Mouse (Mus musculus) myocyte (in vitro differentiated cells): Measurements from ENCODE around the gene 9930021J03Rik. TPM values are rescaled to one million over a fixed set of nuclear protein-coding genes. Genes with fewer than 3 reads are reported as not detected.

Experiments
- H3K27me3 ChIP-seq: one replicate; pipeline ENCODE4 v1.6.1; 2011; ENCODE audit not compliant: control insufficient read depth, insufficient read depth, insufficient read length
- H3K36me3 ChIP-seq: one replicate; pipeline ENCODE4 v1.6.1; 2011; ENCODE audit not compliant: control insufficient read depth, insufficient read depth
- H3K4me2 ChIP-seq: one replicate; pipeline ENCODE4 v1.6.1; 2011; ENCODE audit warnings: low read depth, control low read depth
- H3K4me3 ChIP-seq: one replicate; pipeline ENCODE4 v1.5.1; 2011; ENCODE audit warnings: mild to moderate bottlenecking, control low read depth, moderate library complexity
- H3K79me2 ChIP-seq: one replicate; pipeline ENCODE4 v1.6.1; 2011; ENCODE audit not compliant: control insufficient read depth, insufficient read depth
- H3ac ChIP-seq: one replicate; pipeline ENCODE4 v1.6.1; 2011; ENCODE audit not compliant: control insufficient read depth, insufficient read length
- CEBPB ChIP-seq: IDR thresholded peaks from 2 replicates; pipeline ENCODE4 v1.6.1; 2011; ENCODE audit warnings: mild to moderate bottlenecking, moderate library complexity; ENCODE audit not compliant: poor library complexity, insufficient read depth, severe bottlenecking
- E2F4 ChIP-seq: IDR thresholded peaks from one replicate; pipeline ENCODE4 v1.6.1; 2011; ENCODE audit warnings: mild to moderate bottlenecking, control low read depth, moderate library complexity; ENCODE audit not compliant: insufficient read depth
- MAX ChIP-seq: IDR thresholded peaks from one replicate; pipeline ENCODE4 v1.6.1; 2011; ENCODE audit warnings: low read depth, mild to moderate bottlenecking, control low read depth
- MYOD1 ChIP-seq, 3 experiments: IDR thresholded peaks; one replicate each; pipeline ENCODE4 v1.6.1; 2011; ENCODE audit warnings: control low read depth in 2 of 3, low read depth in 2 of 3, mild to moderate bottlenecking in 2 of 3, moderate library complexity in 1 of 3; ENCODE audit not compliant: insufficient read length in 2 of 3, control insufficient read depth in 1 of 3
- MYOG ChIP-seq, 3 experiments: IDR thresholded peaks; one replicate each; pipeline ENCODE4 v1.6.1; 2011; ENCODE audit warnings: control low read depth in 2 of 3, low read depth in 2 of 3, mild to moderate bottlenecking in 2 of 3; ENCODE audit not compliant: insufficient read length in 2 of 3, control insufficient read depth in 1 of 3, insufficient read depth in 1 of 3
- POLR2A ChIP-seq: IDR thresholded peaks from one replicate; pipeline ENCODE4 v1.6.1; 2011; ENCODE audit warnings: low read depth, mild to moderate bottlenecking, control low read depth, moderate library complexity; ENCODE audit not compliant: insufficient read length
- POLR2AphosphoS2 ChIP-seq: IDR thresholded peaks from one replicate; pipeline ENCODE4 v1.6.1; 2011; ENCODE audit warnings: low read depth, control low read depth; ENCODE audit not compliant: insufficient read length
- REST ChIP-seq: IDR thresholded peaks from one replicate; pipeline ENCODE4 v1.6.1; 2011; ENCODE audit warnings: mild to moderate bottlenecking, control low read depth, moderate library complexity; ENCODE audit not compliant: insufficient read depth, insufficient read length
- SRF ChIP-seq: IDR thresholded peaks from one replicate; pipeline ENCODE4 v1.6.1; 2011; ENCODE audit warnings: low read depth; ENCODE audit not compliant: control insufficient read depth, insufficient read length
- TCF12 ChIP-seq: IDR thresholded peaks from one replicate; pipeline ENCODE4 v1.6.1; 2011; ENCODE audit warnings: mild to moderate bottlenecking, control low read depth; ENCODE audit not compliant: poor library complexity, insufficient read depth, severe bottlenecking
- TCF3 ChIP-seq: IDR thresholded peaks from one replicate; pipeline ENCODE4 v1.6.1; 2011; ENCODE audit warnings: low read depth, control low read depth; ENCODE audit not compliant: insufficient read length
- USF1 ChIP-seq: IDR thresholded peaks from one replicate; pipeline ENCODE4 v1.6.1; 2011; ENCODE audit warnings: low read depth, mild to moderate bottlenecking, control low read depth, moderate library complexity
- polyA plus RNA-seq: library from polyadenylated mRNA; unstranded; fragments of >200 nt; fragmentation: generic; extraction: Trizol; gene quantifications from one replicate; pipeline ENCODE4 v1.2.1, GENCODE M21; 2012; ENCODE audit warnings: missing spikeins

9930021J03Rik gene
- polyA plus RNA-seq, 1 experiment = 3.1 TPM

- no peak overlapping the region for H3ac ChIP-seq
- TF ChIP-seq MAX (no peak), E2F4 (no peak)
- no peaks in the 10 kb centered on the region for H3K27me3 ChIP-seq
- H3K79me2 ChIP-seq = no peaks in the 10 kb centered on the region
- H3K4me2 ChIP-seq = no peak overlapping the region
- no peak overlapping the region for H3K4me3 ChIP-seq
- no peaks in the 10 kb centered on the region for H3K36me3 ChIP-seq
Measured at GRCm38 (mm10) chr19:29675562-29676078, 130.2 kb downstream of the 9930021J03Rik start.

- Histone ChIP-seq H3K4me3 (no peak overlapping the region), H3K27me3 (no peaks in the 10 kb centered on the region), H3K4me2 (no peak overlapping the region), H3K79me2 (no peaks in the 10 kb centered on the region), H3ac (no peak overlapping the region), H3K36me3 (no peaks in the 10 kb centered on the region)
- TF ChIP-seq E2F4 = no peak
- TF ChIP-seq POLR2A = no peak
- TF ChIP-seq MYOD1 (IDR thresholded peaks at IDR 0.05; ENCODE audit: control insufficient read depth in 1 of 3, insufficient read length in 2 of 3, low read depth in 2 of 3) = no peak
- TF ChIP-seq MYOG (IDR thresholded peaks at IDR 0.05; ENCODE audit: control insufficient read depth in 1 of 3, insufficient read depth in 1 of 3, insufficient read length in 2 of 3, low read depth in 2 of 3) = no peak
- no peak for TF ChIP-seq TCF12
- no peak for TF ChIP-seq MAX
- TF ChIP-seq USF1 = no peak
- no peak for TF ChIP-seq POLR2AphosphoS2
- TF ChIP-seq TCF3 = no peak
- no peak for TF ChIP-seq CEBPB
- TF ChIP-seq REST = no peak
Measured at GRCm38 (mm10) chr19:29674946-29675345, 130.8 kb downstream of the 9930021J03Rik start.

- no peak overlapping the region for H3ac ChIP-seq
- no peak for TF ChIP-seq REST
- TF ChIP-seq MAX = no peak
- no peak for TF ChIP-seq TCF12
- TF ChIP-seq SRF = no peak
- no peak for TF ChIP-seq MYOD1 (IDR thresholded peaks at IDR 0.05; ENCODE audit: control insufficient read depth in 1 of 3, insufficient read length in 2 of 3, low read depth in 2 of 3)
- no peak for TF ChIP-seq POLR2A
- no peak for TF ChIP-seq CEBPB
- no peak for TF ChIP-seq POLR2AphosphoS2
- TF ChIP-seq USF1 = no peak
- no peak for TF ChIP-seq TCF3
- TF ChIP-seq MYOG (IDR thresholded peaks at IDR 0.05; ENCODE audit: control insufficient read depth in 1 of 3, insufficient read depth in 1 of 3, insufficient read length in 2 of 3, low read depth in 2 of 3) = no peak
- no peak for TF ChIP-seq E2F4
Measured at GRCm38 (mm10) chr19:29672660-29673059, 133.1 kb downstream of the 9930021J03Rik start.

GRCm38 (mm10) chr19:29671160-29671559, 134.6 kb downstream of the 9930021J03Rik start:
- no peak overlapping the region for H3K4me2 ChIP-seq
- no peak for TF ChIP-seq SRF
- TF ChIP-seq TCF12 = no peak
- no peak for TF ChIP-seq MAX
- no peak for TF ChIP-seq CEBPB
- no peak for TF ChIP-seq POLR2A
- TF ChIP-seq MYOG (IDR thresholded peaks at IDR 0.05; ENCODE audit: control insufficient read depth in 1 of 3, insufficient read depth in 1 of 3, insufficient read length in 2 of 3, low read depth in 2 of 3) = no peak
- TF ChIP-seq MYOD1 (IDR thresholded peaks at IDR 0.05; ENCODE audit: control insufficient read depth in 1 of 3, insufficient read length in 2 of 3, low read depth in 2 of 3) = no peak
- H3K36me3 ChIP-seq = no peaks in the 10 kb centered on the region
- H3ac ChIP-seq = no peak overlapping the region
- H3K79me2 ChIP-seq = no peaks in the 10 kb centered on the region
- H3K4me3 ChIP-seq = no peak overlapping the region
- H3K27me3 ChIP-seq = no peaks in the 10 kb centered on the region

More at GRCm38 (mm10) chr19:29672660-29673059, 133.1 kb downstream of the 9930021J03Rik start:
- Histone ChIP-seq H3K36me3 (no peaks in the 10 kb centered on the region), H3K4me3 (no peak overlapping the region), H3K79me2 (no peaks in the 10 kb centered on the region), H3K4me2 (no peak overlapping the region), H3K27me3 (no peaks in the 10 kb centered on the region)

GRCm38 (mm10) chr19:29670247-29670646, 135.5 kb downstream of the 9930021J03Rik start:
- H3K4me3 ChIP-seq = no peak overlapping the region
- no peak overlapping the region for H3K4me2 ChIP-seq
- no peaks in the 10 kb centered on the region for H3K79me2 ChIP-seq
- TF ChIP-seq MAX (no peak), CEBPB (no peak), MYOG (IDR thresholded peaks at IDR 0.05; ENCODE audit: control insufficient read depth in 1 of 3, insufficient read depth in 1 of 3, insufficient read length in 2 of 3, low read depth in 2 of 3) (no peak), USF1 (no peak), POLR2AphosphoS2 (no peak), TCF3 (no peak), POLR2A (no peak), MYOD1 (IDR thresholded peaks at IDR 0.05; ENCODE audit: control insufficient read depth in 1 of 3, insufficient read length in 2 of 3, low read depth in 2 of 3) (no peak), E2F4 (no peak), REST (no peak), TCF12 (no peak), SRF (no peak)
- no peak overlapping the region for H3ac ChIP-seq
- H3K36me3 ChIP-seq = no peaks in the 10 kb centered on the region
- H3K27me3 ChIP-seq = no peaks in the 10 kb centered on the region
